Comparison of ENCODE assay signal across 29 mouse cellular contexts in the genomic region with DNA sequence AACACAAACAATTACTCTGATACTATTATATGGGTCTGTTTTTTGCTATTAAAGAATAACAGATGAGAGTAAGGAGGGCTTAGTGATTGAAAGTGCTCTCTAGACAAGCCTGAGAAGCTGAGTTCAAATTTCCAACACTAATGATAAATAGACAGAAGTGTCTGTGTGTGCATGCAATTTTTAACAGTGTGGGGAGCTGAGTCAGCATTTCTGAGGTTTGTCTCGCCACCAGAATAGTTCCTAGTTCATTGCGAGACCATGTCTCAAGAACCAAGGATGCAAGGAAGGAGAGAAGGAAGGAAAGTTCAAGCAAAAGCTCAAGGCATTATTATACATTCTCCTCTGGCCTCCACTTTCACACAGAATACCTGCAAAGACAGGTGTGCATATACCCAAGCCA.
"Had no signal": no experiment of that assay in that cellular context is flagged by ENCODE, and none has a peak within 500 bp of the region (broad histone marks: within the 10 kb centered on the region; RNA-seq: fewer than 3 reads in every experiment).

No protein-coding gene starts in this region.

- DNase-seq: left cerebral cortex, postnatal 4 days; liver; liver, embryonic 13.5 days; liver, postnatal 0 days; lung, adult 18-20 months; lung, embryonic 14.5 days; lung, postnatal 10 days; lung, postnatal 14 days; lung, postnatal 36 days; lung, postnatal 4 days; midbrain, embryonic 14.5 days had no signal

- H3K9me3 ChIP-seq: limb, embryonic 10.5 days; limb, embryonic 12.5 days; limb, embryonic 13.5 days; limb, embryonic 15.5 days; liver, embryonic 12.5 days; liver, embryonic 13.5 days; liver, embryonic 15.5 days; lung, embryonic 15.5 days; midbrain, embryonic 10.5 days; midbrain, embryonic 12.5 days; midbrain, embryonic 13.5 days; midbrain, embryonic 15.5 days had no signal

- H3K4me2 ChIP-seq: limb, embryonic 12.5 days; limb, embryonic 13.5 days; limb, embryonic 15.5 days; liver, embryonic 11.5 days; liver, embryonic 12.5 days; liver, embryonic 13.5 days; liver, embryonic 15.5 days; lung, embryonic 14.5 days; lung, embryonic 15.5 days; midbrain, embryonic 11.5 days; midbrain, embryonic 12.5 days; midbrain, embryonic 13.5 days; midbrain, embryonic 15.5 days had no signal

- H3K9ac ChIP-seq: limb, embryonic 12.5 days; limb, embryonic 13.5 days; limb, embryonic 15.5 days; liver, embryonic 12.5 days; liver, embryonic 13.5 days; liver, embryonic 14.5 days; liver, embryonic 15.5 days; liver, postnatal 0 days; lung, embryonic 14.5 days; lung, embryonic 15.5 days; midbrain, embryonic 12.5 days; midbrain, embryonic 13.5 days; midbrain, embryonic 15.5 days had no signal

- H3K36me3 ChIP-seq: limb, embryonic 10.5 days; limb, embryonic 12.5 days; limb, embryonic 13.5 days; limb, embryonic 15.5 days; liver, embryonic 12.5 days; liver, embryonic 13.5 days; liver, embryonic 15.5 days; lung, embryonic 15.5 days; midbrain, embryonic 10.5 days; midbrain, embryonic 12.5 days; midbrain, embryonic 13.5 days; midbrain, embryonic 15.5 days had no signal

- H3K4me1 ChIP-seq: limb, embryonic 10.5 days; limb, embryonic 12.5 days; limb, embryonic 13.5 days; limb, embryonic 15.5 days; liver, embryonic 12.5 days; liver, embryonic 13.5 days; liver, embryonic 15.5 days; lung, embryonic 15.5 days; megakaryocyte, embryonic 14.5 days; midbrain, embryonic 10.5 days; midbrain, embryonic 12.5 days; midbrain, embryonic 13.5 days; midbrain, embryonic 15.5 days had no signal

- H3K27me3 ChIP-seq: limb, embryonic 12.5 days; limb, embryonic 13.5 days; limb, embryonic 15.5 days; liver, embryonic 12.5 days; liver, embryonic 13.5 days; liver, embryonic 15.5 days; lung, embryonic 15.5 days; megakaryocyte, embryonic 14.5 days; midbrain, embryonic 12.5 days; midbrain, embryonic 13.5 days; midbrain, embryonic 15.5 days had no signal

- H3K4me3 ChIP-seq: left cerebral cortex, adult 2 months; limb, embryonic 10.5 days; limb, embryonic 12.5 days; limb, embryonic 13.5 days; limb, embryonic 15.5 days; liver, embryonic 12.5 days; liver, embryonic 13.5 days; liver, embryonic 15.5 days; lung, embryonic 15.5 days; megakaryocyte, embryonic 14.5 days; midbrain, embryonic 10.5 days; midbrain, embryonic 12.5 days; midbrain, embryonic 13.5 days; midbrain, embryonic 15.5 days; myocyte had no signal

- H3K27ac ChIP-seq: left cerebral cortex, adult 2 months; limb, embryonic 10.5 days; limb, embryonic 12.5 days; limb, embryonic 13.5 days; limb, embryonic 15.5 days; liver, embryonic 12.5 days; liver, embryonic 13.5 days; liver, embryonic 14.5 days; liver, embryonic 15.5 days; lung, embryonic 15.5 days; macrophage; midbrain, embryonic 10.5 days; midbrain, embryonic 12.5 days; midbrain, embryonic 13.5 days; midbrain, embryonic 15.5 days had no signal
